Mouse (Mus musculus) brain, adult 10 weeks (tissue): Measurements from ENCODE around the gene Prl3d1. TPM values are rescaled to one million over a fixed set of nuclear protein-coding genes. Genes with fewer than 3 reads are reported as not detected.

Experiments used
- polyA plus RNA-seq: library from polyadenylated mRNA; stranded (reverse); fragments of 350-450 nt; fragmentation: Illumina TruSeq; extraction: RNeasy Lipid Tissue Mini Kit (QIAGEN cat#74804); gene quantifications from one replicate; pipeline ENCODE4 v1.2.3, GENCODE M21; 2015; ENCODE audit warnings: low read depth, low replicate concordance

The Prl3d1 gene
- polyA plus RNA-seq, result not detected

GRCm38 (mm10) chr13:27093890-27094289, at the start of gene Prl3d1:
Prl3d1 (plus strand) TSS chr13:27094190.

DNA sequence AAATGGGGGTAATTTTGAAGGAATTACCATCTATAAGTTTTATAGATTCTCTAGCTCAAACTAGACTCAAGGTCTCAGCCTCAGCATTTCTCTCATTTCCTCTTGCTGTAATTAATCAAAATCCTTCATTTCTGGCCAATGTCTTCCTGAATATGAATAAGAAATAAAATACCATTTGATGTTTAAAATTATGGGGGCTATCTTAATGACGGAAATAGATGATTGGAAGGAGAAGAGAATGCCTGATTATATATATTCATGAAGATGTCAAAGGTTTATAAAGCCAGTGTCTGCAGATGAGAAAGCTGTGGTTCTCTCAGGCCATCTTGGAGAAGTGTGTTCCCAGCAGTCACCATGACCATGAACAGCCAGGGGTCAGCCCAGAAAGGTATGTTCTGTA, 36.7 kb upstream of the Prl3d1 start, which contains the start of gene Prl:
Prl (plus strand) TSS at position 301 of the 400 bp plus-strand sequence.

GRCm38 (mm10) chr13:27121398-27121797, 27.4 kb downstream of the Prl3d1 start, which contains the start of gene Prl3d2:
Prl3d2 (plus strand) TSS chr13:27121698.

Other genes starting within 250 kb of the Prl3d1 start
- not detected for gene Prl, start 36.6 kb upstream of the Prl3d1 start, polyA plus RNA-seq
- gene Prl3d2, start 27.5 kb downstream of the Prl3d1 start, polyA plus RNA-seq, result not detected
- not detected for gene Prl3d3, start 62.6 kb downstream of the Prl3d1 start, polyA plus RNA-seq
- not detected for gene Prl3c1, start 102.5 kb downstream of the Prl3d1 start, polyA plus RNA-seq
- gene Prl3b1, start 147.7 kb downstream of the Prl3d1 start, polyA plus RNA-seq, result not detected
- not detected for gene Prl3a1, start 165.2 kb downstream of the Prl3d1 start, polyA plus RNA-seq
- gene Prl6a1, start 218.4 kb downstream of the Prl3d1 start, polyA plus RNA-seq, result not detected